Mouse (Mus musculus): Measurements from ENCODE around the gene Etv6. TPM values are rescaled to one million over a fixed set of nuclear protein-coding genes. Genes with fewer than 3 reads are reported as not detected.

The Etv6 gene
- 22.1 TPM for total RNA-seq (2023)

DNA sequence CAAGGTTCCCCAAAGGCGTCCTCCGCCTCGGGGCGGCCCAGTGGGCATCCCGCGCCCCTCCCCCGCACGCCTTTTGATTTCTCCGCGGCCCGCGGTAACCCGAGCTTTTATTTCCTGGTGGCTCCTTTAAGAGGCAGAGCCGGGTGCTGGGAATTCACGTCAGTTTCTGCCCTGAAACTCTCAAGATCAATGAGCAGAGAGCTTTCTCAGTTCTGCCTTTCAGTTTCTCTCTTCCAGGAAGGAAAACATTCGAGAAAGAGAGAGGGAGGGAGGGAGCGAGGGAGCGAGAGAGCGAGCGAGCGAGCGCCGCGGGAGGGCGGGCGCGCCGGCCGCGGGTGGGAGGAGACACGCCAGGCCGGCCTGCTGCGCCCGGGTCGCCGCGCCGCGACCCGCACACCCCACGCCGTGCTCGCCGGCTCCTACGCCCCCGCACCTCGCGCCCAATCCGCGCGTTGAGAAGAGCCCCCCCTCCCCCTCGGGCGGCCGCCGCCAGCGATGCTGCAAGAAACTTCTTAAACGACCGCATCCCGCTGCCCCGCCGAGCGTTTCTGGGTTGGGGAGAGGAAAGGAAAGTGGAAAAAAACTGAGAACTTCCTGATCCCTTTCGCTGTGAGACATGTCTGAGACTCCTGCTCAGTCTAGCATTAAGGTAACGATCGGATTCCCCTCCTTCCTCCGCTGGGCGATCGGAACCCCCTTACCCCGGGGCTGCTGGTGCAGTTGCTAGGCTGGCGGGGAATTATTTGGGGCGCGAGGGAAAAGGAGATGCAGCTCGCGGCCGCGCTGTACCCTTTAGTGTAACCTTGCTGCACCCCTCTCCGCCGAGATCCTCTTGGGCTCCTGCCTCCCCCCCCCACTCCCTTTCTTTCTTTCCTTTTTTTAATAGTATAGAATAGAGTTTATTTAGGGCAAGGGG is at the start of gene Etv6:
Gene Etv6 (plus strand): TSS at position 211 of the 916 bp plus-strand sequence.

Other genes starting within 250 kb of the Etv6 start
- gene Kap, start 181.9 kb upstream of the Etv6 start, total RNA-seq (2023), result not detected

All from CD4-positive naive resting alpha-beta T cell, adult 76 days (primary cell).